Mouse (Mus musculus) brain, embryonic 14.5 days (tissue): ENCODE results near the gene Trp53rka. TPM values are rescaled to one million over a fixed set of nuclear protein-coding genes. Genes with fewer than 3 reads are reported as not detected.

Experiments used
- DNase-seq: peaks from one replicate; pipeline ENCODE4 v3.0.0-alpha.2; 2011; ENCODE audit warnings: low read depth
- CTCF ChIP-seq: fragments of 200-500 bp; IDR thresholded peaks from 2 replicates; pipeline ENCODE4 v1.5.1; 2012; ENCODE audit warnings: inconsistent platforms, mild to moderate bottlenecking, moderate library complexity, borderline replicate concordance; ENCODE audit not compliant: insufficient read depth, insufficient read length; ENCODE audit errors: extremely low read depth
- POLR2A ChIP-seq: fragments of 200-500 bp; IDR thresholded peaks from 2 replicates; pipeline ENCODE4 v1.6.1; 2012; ENCODE audit warnings: mild to moderate bottlenecking, inconsistent platforms, borderline replicate concordance; ENCODE audit not compliant: poor library complexity, insufficient read depth, insufficient read length, severe bottlenecking; ENCODE audit errors: extremely low read depth
- polyA plus RNA-seq: library from polyadenylated mRNA; depleted of rRNA; stranded (reverse); fragments of >200 nt; gene quantifications from 2 replicates; pipeline ENCODE4 v1.2.3, GENCODE M21; 2012

The Trp53rka gene
- polyA plus RNA-seq, 1 experiment: 40.4 TPM

- TF ChIP-seq POLR2A: no peak
- no peak for TF ChIP-seq CTCF
- DNase-seq: no peak
These were observed 5.7 kb upstream of the Trp53rka start for GRCm38 (mm10) chr2:165498816-165499215.

DNA sequence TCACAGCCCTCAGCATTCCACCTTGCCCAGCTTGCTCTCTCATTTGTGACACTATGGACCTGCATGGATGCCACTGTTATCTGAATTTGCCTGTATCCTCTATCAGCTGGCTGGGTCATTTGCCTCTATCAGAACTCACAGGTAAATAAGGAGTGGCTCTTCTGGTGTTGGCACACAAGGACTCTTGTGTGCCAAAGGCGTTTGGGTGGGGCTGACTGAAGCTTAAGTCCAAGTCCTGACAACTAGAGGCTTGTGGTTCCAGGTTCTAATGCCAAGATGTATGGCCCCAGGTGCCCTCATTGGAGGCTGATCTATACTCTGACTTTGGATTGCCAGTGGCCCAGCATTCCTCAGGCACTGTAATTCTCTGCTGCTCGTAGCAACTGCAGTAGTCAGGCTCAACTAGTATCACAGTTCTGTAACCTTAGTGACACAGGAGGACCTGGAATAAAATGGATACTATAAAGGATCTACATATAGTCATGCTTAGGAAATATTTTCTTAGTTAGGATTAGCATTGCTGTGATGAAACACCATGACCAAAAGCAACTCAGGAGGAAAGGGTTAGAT is 4.7 kb upstream of the Trp53rka start:
- no peak for DNase-seq
- TF ChIP-seq CTCF (no peak), POLR2A (no peak)

DNA sequence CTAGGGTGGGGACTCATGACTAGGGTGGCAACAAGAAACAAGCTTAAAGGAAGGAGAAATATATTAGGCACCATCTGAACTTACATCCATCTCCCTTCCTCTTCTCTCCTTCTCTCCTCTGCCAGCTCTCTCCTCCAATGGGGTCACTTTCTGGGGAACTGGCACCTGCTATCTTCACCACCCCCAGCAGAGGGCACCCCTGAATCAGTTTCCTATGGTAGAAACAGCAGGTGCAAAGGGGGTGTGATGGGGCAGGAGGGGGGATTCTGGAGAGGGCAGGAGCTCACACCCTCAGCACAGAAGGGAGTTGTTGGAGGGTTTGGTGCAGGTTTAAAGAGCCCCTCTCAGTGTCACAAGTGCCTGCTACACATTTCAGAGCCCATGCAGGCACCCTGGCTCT is 3.1 kb upstream of the Trp53rka start:
- TF ChIP-seq POLR2A (no peak), CTCF (peak; percentile 51; the same call in 1 of the 2 replicates)
- DNase-seq: peak; percentile 29

- TF ChIP-seq CTCF (no peak), POLR2A (no peak)
- DNase-seq: peak; percentile 27
These were observed 1.4 kb upstream of the Trp53rka start for GRCm38 (mm10) chr2:165494495-165494894.

- peak; percentile 90 for DNase-seq
- TF ChIP-seq CTCF (no peak), POLR2A (no peak)
These were observed 575 bp upstream of the Trp53rka start for GRCm38 (mm10) chr2:165493587-165494210.

- DNase-seq: peak; percentile 80
- TF ChIP-seq POLR2A (no peak), CTCF (peak; percentile 99)
These were observed 6.1 kb downstream of the Trp53rka start for GRCm38 (mm10) chr2:165486881-165487535.

DNA sequence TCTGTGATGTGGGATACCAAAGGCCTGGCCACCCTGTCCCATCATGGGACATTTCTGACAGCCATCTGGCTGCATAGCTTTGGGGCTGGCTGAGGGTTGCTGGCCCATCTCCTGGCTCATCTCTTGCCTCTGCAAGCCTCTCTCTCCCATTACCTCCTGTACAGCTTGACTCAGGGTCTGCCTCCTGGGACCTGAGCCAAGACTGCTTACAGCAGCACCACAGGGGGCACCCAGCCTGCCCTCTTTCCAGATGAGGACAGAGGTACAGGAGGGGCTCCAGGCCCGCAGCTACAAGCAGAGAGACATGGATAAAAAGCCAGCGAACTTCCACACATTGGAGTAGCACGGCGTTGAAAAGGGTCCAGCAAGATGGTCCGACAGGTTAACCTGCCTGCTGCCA is 6.7 kb downstream of the Trp53rka start:
- peak; percentile 50 for DNase-seq
- no peak for TF ChIP-seq CTCF
- TF ChIP-seq POLR2A: no peak

DNA sequence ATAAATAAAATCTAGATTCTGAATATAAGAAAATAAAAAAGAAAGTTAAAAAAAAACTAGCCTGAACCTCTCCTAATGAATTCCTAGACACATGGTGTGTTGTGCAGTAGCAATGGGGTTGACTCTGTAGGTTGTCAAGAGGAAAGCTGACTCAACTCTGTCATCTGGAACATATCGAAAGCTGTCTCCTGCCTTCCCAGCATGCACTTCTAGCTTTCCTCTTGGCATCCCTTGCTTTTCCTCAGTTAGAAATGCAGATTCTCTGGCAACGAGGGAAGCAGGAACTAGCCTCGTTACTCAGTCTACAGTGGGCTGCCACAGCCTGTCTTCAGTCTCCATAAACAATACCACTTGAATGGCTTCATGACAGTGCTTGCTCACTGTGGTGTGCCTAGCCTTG is 7.3 kb downstream of the Trp53rka start:
- DNase-seq: no peak
- TF ChIP-seq CTCF (no peak), POLR2A (no peak)

DNA sequence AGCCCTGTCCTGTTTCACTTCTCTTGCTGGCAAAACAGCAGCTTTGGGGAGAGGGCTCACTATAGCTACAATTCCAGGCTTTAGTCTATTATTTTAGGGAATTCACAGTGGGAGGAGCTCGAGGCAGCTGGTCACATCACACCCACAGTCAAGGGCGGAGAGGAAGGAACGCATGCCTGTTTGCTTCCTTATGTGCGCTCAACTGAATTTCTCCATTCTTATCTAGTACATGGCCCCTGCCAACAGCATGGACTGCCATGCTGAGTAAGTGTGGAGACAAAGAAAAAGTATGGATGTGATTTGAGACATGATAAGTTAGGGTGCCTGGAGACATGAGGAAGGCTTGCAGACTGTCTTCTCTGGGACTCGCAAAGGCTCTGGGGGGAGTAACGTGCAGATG is 9.0 kb downstream of the Trp53rka start:
- no peak for DNase-seq
- TF ChIP-seq POLR2A (no peak), CTCF (no peak)

DNA sequence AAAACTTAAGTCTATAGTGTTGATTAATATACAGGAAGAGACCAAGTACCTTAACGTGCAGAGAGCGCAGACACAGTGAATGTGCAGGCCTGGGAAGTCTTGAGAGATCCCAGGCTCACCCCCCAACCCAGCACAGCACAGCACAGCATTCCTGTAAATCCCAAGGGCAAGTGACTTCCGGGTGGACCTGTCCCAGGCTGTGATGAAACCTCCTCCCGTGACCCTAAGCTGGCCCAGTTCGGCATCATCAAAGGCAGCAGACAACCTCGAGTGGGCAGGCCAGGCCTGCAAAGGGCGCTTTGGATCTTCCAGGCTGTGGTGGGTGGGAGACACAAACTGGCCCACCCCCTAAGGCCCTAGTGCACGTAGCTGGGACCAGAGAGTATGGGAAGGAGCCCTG is 11.1 kb downstream of the Trp53rka start:
- TF ChIP-seq CTCF (no peak), POLR2A (no peak)
- DNase-seq: no peak

GRCm38 (mm10) chr2:165475850-165476249 is 17.3 kb downstream of the Trp53rka start:
- no peak for TF ChIP-seq POLR2A
- no peak for DNase-seq

DNA sequence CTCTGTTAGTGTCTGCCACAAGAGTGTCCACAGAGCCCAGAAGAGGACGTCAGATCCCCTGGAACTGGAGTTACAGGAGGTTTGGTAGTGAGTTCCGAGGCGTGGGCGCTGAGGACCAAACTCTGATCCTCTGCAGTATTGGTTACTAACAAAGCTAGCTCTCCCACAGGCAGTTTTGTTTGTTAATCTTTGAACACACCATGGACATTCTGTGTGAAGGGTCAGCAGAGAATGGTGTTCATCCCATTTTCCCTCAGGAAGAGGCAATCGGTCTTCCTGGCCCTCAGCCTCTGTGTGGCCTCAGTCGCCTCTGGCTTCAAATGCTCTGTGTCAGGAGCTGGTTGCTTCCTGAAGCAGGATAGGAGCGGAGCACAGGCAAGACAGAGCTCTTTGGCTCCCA is 17.7 kb downstream of the Trp53rka start:
- DNase-seq: no peak
- TF ChIP-seq POLR2A (no peak), CTCF (no peak)
